Mouse (Mus musculus): ENCODE measurements around the gene Rasgef1b. TPM values are rescaled to one million over a fixed set of nuclear protein-coding genes. Genes with fewer than 3 reads are reported as not detected.

The Rasgef1b gene
- total and polyA plus RNA-seq, 3 experiments, result 0.17 to 0.26 (median 0.21) TPM

- no peaks in the 10 kb centered on the region for H3K36me3 ChIP-seq (replicated peaks in 1 of 2; ENCODE audit: control insufficient read depth in 1 of 2, insufficient read depth in 1 of 2, low read length in 1 of 2)
- no peak for DNase-seq (ENCODE audit: extremely low read depth)
- no peak overlapping the region for H3K9ac ChIP-seq (ENCODE audit: insufficient read depth, low read depth)
- no peak for TF ChIP-seq MAFK (IDR thresholded peaks at IDR 0.05; ENCODE audit: insufficient replicate concordance, low read length)
- no peak overlapping the region for H3K27ac ChIP-seq (ENCODE audit: insufficient read depth, low read depth)
- dilution Hi-C loops (cut with MboI; ENCODE audit: extremely low pct_ligation_motif_present, extremely low pct_unique_long_range_greater_than_20kb, low sequenced_read_pairs) (no loop called here), in situ Hi-C loops (cut with MboI; ENCODE audit: low pct_ligation_motif_present, low pct_unique_long_range_greater_than_20kb, low sequenced_read_pairs) (no loop called here)
- H3K79me2 ChIP-seq (replicated peaks; ENCODE audit: control insufficient read depth, extremely low read depth, insufficient read depth, poor library complexity, severe bottlenecking), result no peaks in the 10 kb centered on the region
- H3K4me1 ChIP-seq (ENCODE audit: control insufficient read depth in 1 of 2, insufficient read depth in 2 of 2), result peaks cover 0 to 3% of the 10 kb centered on the region in 2 experiments; a peak in 1 of 4 replicates
- H3K4me2 ChIP-seq (ENCODE audit: insufficient read depth, low read depth, poor library complexity, severe bottlenecking), result no peak overlapping the region
- H3K4me3 ChIP-seq (replicated peaks in 1 of 3; ENCODE audit: low read depth in 2 of 3, low read length in 2 of 3, poor library complexity in 1 of 3), result no peak overlapping the region
- no peaks in the 10 kb centered on the region for H3K9me3 ChIP-seq (replicated peaks; ENCODE audit: low read length)
- H3K27me3 ChIP-seq (replicated peaks), result no peaks in the 10 kb centered on the region
These were observed 430.9 kb downstream of the Rasgef1b start for GRCm38 (mm10) chr5:99297939-99298338.

GRCm38 (mm10) chr5:99296348-99296747, 432.5 kb downstream of the Rasgef1b start:
- H3K9ac ChIP-seq (ENCODE audit: insufficient read depth, low read depth), result no peak overlapping the region
- no peaks in the 10 kb centered on the region for H3K79me2 ChIP-seq (replicated peaks; ENCODE audit: control insufficient read depth, extremely low read depth, insufficient read depth, poor library complexity, severe bottlenecking)
- H3K27me3 ChIP-seq (replicated peaks), result no peaks in the 10 kb centered on the region
- H3K36me3 ChIP-seq (replicated peaks in 1 of 2; ENCODE audit: control insufficient read depth in 1 of 2, insufficient read depth in 1 of 2, low read length in 1 of 2), result no peaks in the 10 kb centered on the region
- H3K4me2 ChIP-seq (ENCODE audit: insufficient read depth, low read depth, poor library complexity, severe bottlenecking), result no peak overlapping the region
- H3K4me3 ChIP-seq (replicated peaks in 1 of 3; ENCODE audit: low read depth in 2 of 3, low read length in 2 of 3, poor library complexity in 1 of 3), result no peak overlapping the region
- H3K4me1 ChIP-seq (ENCODE audit: control insufficient read depth in 1 of 2, insufficient read depth in 2 of 2), result peaks cover 0 to 3% of the 10 kb centered on the region in 2 experiments; a peak in 1 of 4 replicates
- TF ChIP-seq ZC3H11A (IDR thresholded peaks at IDR 0.05; ENCODE audit: low read depth, low read length) (no peak), POLR2A (IDR thresholded peaks at IDR 0.05; ENCODE audit: low read depth, low read length) (no peak), ZKSCAN1 (IDR thresholded peaks at IDR 0.05; ENCODE audit: borderline replicate concordance, low read depth, low read length) (no peak), CHD1 (IDR thresholded peaks at IDR 0.05; ENCODE audit: low read depth, low read length) (no peak), TCF12 (IDR thresholded peaks at IDR 0.05; ENCODE audit: low read depth, low read length) (no peak), MYC (IDR thresholded peaks at IDR 0.05; ENCODE audit: low read depth, low read length) (no peak), POLR2AphosphoS2 (IDR thresholded peaks at IDR 0.05; ENCODE audit: low read depth, low read length) (no peak), PAX5 (IDR thresholded peaks at IDR 0.05; ENCODE audit: low read length) (no peak), MXI1 (IDR thresholded peaks at IDR 0.05; ENCODE audit: low read depth, low read length) (no peak), CHD2 (IDR thresholded peaks at IDR 0.05; ENCODE audit: low read length) (no peak), UBTF (IDR thresholded peaks at IDR 0.05; ENCODE audit: low read depth, low read length) (no peak)
- dilution Hi-C loops (cut with MboI; ENCODE audit: extremely low pct_ligation_motif_present, extremely low pct_unique_long_range_greater_than_20kb, low sequenced_read_pairs) (no loop called here), in situ Hi-C loops (cut with MboI; ENCODE audit: low pct_ligation_motif_present, low pct_unique_long_range_greater_than_20kb, low sequenced_read_pairs) (no loop called here)
- no peaks in the 10 kb centered on the region for H3K9me3 ChIP-seq (replicated peaks; ENCODE audit: low read length)
- no peak overlapping the region for H3K27ac ChIP-seq (ENCODE audit: insufficient read depth, low read depth)
- no peak for DNase-seq (ENCODE audit: extremely low read depth)

GRCm38 (mm10) chr5:99292287-99292851, 436.5 kb downstream of the Rasgef1b start:
- DNase-seq (ENCODE audit: extremely low read depth), result no peak
- dilution Hi-C loops (cut with MboI; ENCODE audit: extremely low pct_ligation_motif_present, extremely low pct_unique_long_range_greater_than_20kb, low sequenced_read_pairs) (no loop called here), in situ Hi-C loops (cut with MboI; ENCODE audit: low pct_ligation_motif_present, low pct_unique_long_range_greater_than_20kb, low sequenced_read_pairs) (no loop called here)
- no peak overlapping the region for H3K4me2 ChIP-seq (ENCODE audit: insufficient read depth, low read depth, poor library complexity, severe bottlenecking)
- no peak for TF ChIP-seq SMC3 (IDR thresholded peaks at IDR 0.05; ENCODE audit: low read depth, low read length)
- no peak for TF ChIP-seq POLR2AphosphoS2 (IDR thresholded peaks at IDR 0.05; ENCODE audit: low read depth, low read length)
- no peak for TF ChIP-seq MEF2A (IDR thresholded peaks at IDR 0.05; ENCODE audit: borderline replicate concordance, low read depth, low read length)
- no peak for TF ChIP-seq EP300 (IDR thresholded peaks at IDR 0.05; ENCODE audit: low read length)
- TF ChIP-seq SIN3A (IDR thresholded peaks at IDR 0.05; ENCODE audit: low read length), result no peak
- no peak for TF ChIP-seq ZC3H11A (IDR thresholded peaks at IDR 0.05; ENCODE audit: low read depth, low read length)
- no peak for TF ChIP-seq CHD1 (IDR thresholded peaks at IDR 0.05; ENCODE audit: low read depth, low read length)
- no peak for TF ChIP-seq MYC (IDR thresholded peaks at IDR 0.05; ENCODE audit: low read depth, low read length)
- TF ChIP-seq PAX5 (IDR thresholded peaks at IDR 0.05; ENCODE audit: low read length), result no peak
- TF ChIP-seq USF1 (IDR thresholded peaks at IDR 0.05; ENCODE audit: low read depth, low read length), result no peak
- no peaks in the 10 kb centered on the region for H3K36me3 ChIP-seq (replicated peaks in 1 of 2; ENCODE audit: control insufficient read depth in 1 of 2, insufficient read depth in 1 of 2, low read length in 1 of 2)
- H3K9ac ChIP-seq (ENCODE audit: insufficient read depth, low read depth), result no peak overlapping the region
- no peaks in the 10 kb centered on the region for H3K9me3 ChIP-seq (replicated peaks; ENCODE audit: low read length)
- no peaks in the 10 kb centered on the region for H3K79me2 ChIP-seq (replicated peaks; ENCODE audit: control insufficient read depth, extremely low read depth, insufficient read depth, poor library complexity, severe bottlenecking)
- no peak overlapping the region for H3K27ac ChIP-seq (ENCODE audit: insufficient read depth, low read depth)
- no peaks in the 10 kb centered on the region for H3K27me3 ChIP-seq (replicated peaks)
- no peaks in the 10 kb centered on the region for H3K4me1 ChIP-seq (ENCODE audit: control insufficient read depth in 1 of 2, insufficient read depth in 2 of 2)
- H3K4me3 ChIP-seq (replicated peaks in 1 of 3; ENCODE audit: low read depth in 2 of 3, low read length in 2 of 3, poor library complexity in 1 of 3), result no peak overlapping the region
